Mouse (Mus musculus) midbrain, postnatal 0 days (tissue): ENCODE results near the gene Parp1. TPM values are rescaled to one million over a fixed set of nuclear protein-coding genes. Genes with fewer than 3 reads are reported as not detected.

Experiments used
- ATAC-seq: fragments of 200-750 bp; cut with Nextera tagmentation; 2 replicates; pipeline ENCODE4 v1.8.0; 2017; ENCODE audit warnings: moderate number of reproducible peaks, mild to moderate bottlenecking, moderate TSS enrichment, moderate library complexity; ENCODE audit not compliant: low FRiP score
- DNase-seq: peaks from one replicate; pipeline ENCODE4 v3.0.0-alpha.2; 2015; ENCODE audit warnings: low spot score
- H3K27ac ChIP-seq: fragments of 300-500 bp; sonication (generic); 2 replicates; pipeline ENCODE4 v1.5.1; 2014; ENCODE audit warnings: low read depth, mild to moderate bottlenecking, low read length, mixed read lengths
- H3K27me3 ChIP-seq: fragments of 300-500 bp; sonication (generic); 2 replicates; pipeline ENCODE4 v1.6.1; 2014; ENCODE audit warnings: low read length, control low read depth, mixed read lengths; ENCODE audit not compliant: insufficient read depth
- H3K36me3 ChIP-seq: fragments of 300-500 bp; sonication (generic); 2 replicates; pipeline ENCODE4 v1.6.1; 2014; ENCODE audit warnings: low read length, control low read depth, mixed read lengths; ENCODE audit not compliant: insufficient read depth
- H3K4me1 ChIP-seq: fragments of 300-500 bp; sonication (generic); 2 replicates; pipeline ENCODE4 v1.6.1; 2014; ENCODE audit warnings: mild to moderate bottlenecking, control low read depth, antibody characterized with exemption, low read length, mixed read lengths; ENCODE audit not compliant: insufficient read depth
- H3K4me2 ChIP-seq: fragments of 300-500 bp; sonication (generic); 2 replicates; pipeline ENCODE4 v1.6.1; 2014; ENCODE audit warnings: low read depth, mild to moderate bottlenecking, low read length, mixed read lengths; ENCODE audit not compliant: poor library complexity, severe bottlenecking
- H3K4me3 ChIP-seq: fragments of 300-500 bp; sonication (generic); 2 replicates; pipeline ENCODE4 v1.5.1; 2014; ENCODE audit warnings: low read depth, mild to moderate bottlenecking, low read length, moderate library complexity
- H3K9ac ChIP-seq: fragments of 300-500 bp; sonication (generic); replicated peaks from 2 replicates; pipeline ENCODE4 v1.6.1; 2014; ENCODE audit warnings: mild to moderate bottlenecking, low read length, moderate library complexity, mixed read lengths; ENCODE audit not compliant: poor library complexity, severe bottlenecking
- H3K9me3 ChIP-seq: fragments of 300-500 bp; sonication (generic); 2 replicates; pipeline ENCODE4 v1.6.1; 2016; ENCODE audit warnings: low read length, control low read depth
- CTCF ChIP-seq: IDR thresholded peaks from 2 replicates; pipeline ENCODE4 v1.5.1; 2016; ENCODE audit warnings: antibody characterized with exemption, mild to moderate bottlenecking
- WGBS: fragments of 180-500 bp; shearing (Covaris S2); extraction: QIAGEN DNeasy Blood & Tissue Kit; methylation state at CpG from one replicate; pipeline ENCODE4 v1.1.7; 2014; 5-methylcytosine and 5-hydroxymethylcytosine counted together
- polyA plus RNA-seq: library from polyadenylated mRNA; unstranded; fragments of >200 nt; fragmentation: Nextera tagmentation; extraction: Ambion mirVana; gene quantifications from 2 replicates; pipeline ENCODE4 v1.2.1, GENCODE M21; 2015
- total RNA-seq: library from RNA; depleted of rRNA; stranded (reverse); fragments of >200 nt; gene quantifications from 2 replicates; pipeline ENCODE4 v1.2.3, GENCODE M21; 2014

Parp1 gene
- total and polyA plus RNA-seq, 2 experiments from 2014 or later = 43.0 to 66.3 TPM

DNA sequence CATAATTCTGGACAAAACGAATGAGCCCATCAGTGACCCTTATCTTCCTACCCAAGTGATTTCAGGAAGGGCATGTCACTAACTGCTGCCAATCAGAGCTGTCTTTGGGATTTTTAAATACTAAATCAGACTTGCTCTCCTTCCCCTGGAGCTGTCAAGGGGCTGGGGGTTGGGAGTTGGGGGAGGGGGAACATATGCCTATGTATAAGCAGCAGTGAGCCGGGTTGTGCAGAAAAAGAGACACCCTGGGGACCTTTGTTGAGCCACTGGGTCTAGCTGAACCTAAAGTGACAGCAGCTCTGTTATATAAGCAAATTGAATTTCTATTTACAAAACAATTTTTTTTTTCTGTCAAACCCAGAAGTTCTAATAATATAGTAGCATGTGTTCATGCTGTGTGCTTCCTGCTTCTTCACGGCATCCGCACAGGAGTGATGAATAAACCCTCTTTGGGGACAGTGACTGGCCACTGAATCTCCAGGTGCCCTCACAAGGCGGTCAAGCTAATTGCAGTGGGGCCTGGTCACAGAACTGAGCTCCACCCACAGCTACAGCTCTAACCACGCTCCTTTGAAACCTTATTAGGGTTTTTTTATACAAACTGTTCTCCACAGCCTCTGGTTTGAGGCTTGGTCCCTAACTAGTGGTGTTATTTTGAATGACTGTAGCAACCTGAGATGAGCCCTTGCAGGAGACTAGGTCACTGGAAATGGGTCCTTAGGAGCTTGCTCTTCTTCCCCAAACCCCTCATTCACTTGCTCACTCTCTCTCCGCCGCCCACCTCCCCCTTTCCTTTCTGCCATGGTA, 38.1 kb upstream of the Parp1 start:
- Histone ChIP-seq H3K27me3 (no peaks in the 10 kb centered on the region), H3K4me2 (no peak overlapping the region), H3K4me1 (no peaks in the 10 kb centered on the region), H3K36me3 (no peaks in the 10 kb centered on the region), H3K9me3 (no peaks in the 10 kb centered on the region), H3K9ac (no peak overlapping the region), H3K27ac (no peak overlapping the region), H3K4me3 (no peak overlapping the region)
- TF ChIP-seq CTCF = no peak
- 63% methylated on average over 8 of the region's 8 CpGs for WGBS
- ATAC-seq (no peak), DNase-seq (no peak)

DNA sequence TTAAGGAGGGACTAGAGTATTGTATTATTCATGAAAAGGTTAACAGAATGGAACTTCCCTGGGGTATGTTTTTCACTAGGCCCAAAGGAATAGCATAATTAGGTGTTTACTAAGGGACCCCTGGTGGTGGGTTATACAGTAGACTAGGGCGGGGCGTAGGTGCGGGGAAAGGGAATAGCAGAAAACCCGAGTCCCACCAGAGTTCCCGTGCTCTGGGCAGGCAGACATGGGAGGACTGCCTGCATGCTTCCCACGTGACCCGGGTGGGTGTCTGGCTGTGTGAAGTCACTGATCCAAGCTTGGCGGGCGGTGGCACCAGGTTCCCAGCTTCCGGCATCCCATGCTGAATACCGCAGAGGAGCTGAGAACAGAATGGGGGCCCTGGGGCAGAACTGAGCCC, 36.1 kb upstream of the Parp1 start:
- Histone ChIP-seq H3K36me3 (no peaks in the 10 kb centered on the region), H3K9me3 (no peaks in the 10 kb centered on the region), H3K27me3 (no peaks in the 10 kb centered on the region), H3K27ac (no peak overlapping the region), H3K4me1 (no peaks in the 10 kb centered on the region), H3K4me2 (no peak overlapping the region), H3K9ac (no peak overlapping the region), H3K4me3 (no peak overlapping the region)
- no peak for DNase-seq
- WGBS = 95% methylated on average over 11 of the region's 11 CpGs
- no peak for ATAC-seq
- no peak for TF ChIP-seq CTCF

DNA sequence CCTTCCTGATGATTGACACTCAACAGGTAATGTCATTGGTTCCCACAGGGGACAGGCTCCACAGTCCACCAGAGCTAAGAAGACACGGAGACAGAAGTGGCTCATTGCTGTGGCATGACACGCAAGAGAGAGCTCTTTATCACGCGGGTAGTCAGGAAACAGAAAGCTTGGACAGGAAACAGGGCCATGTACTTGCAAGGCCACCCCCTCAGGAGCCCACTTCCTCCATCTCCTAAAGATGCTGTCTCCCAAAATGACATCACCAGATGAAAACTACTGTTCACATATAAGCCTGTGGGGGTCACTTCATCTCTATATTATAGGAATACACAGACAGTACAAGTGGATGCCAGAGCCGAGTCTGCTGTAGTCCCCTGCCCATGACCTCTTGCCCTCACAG, 32.0 kb upstream of the Parp1 start:
- no peak for DNase-seq
- H3K27ac ChIP-seq = no peak overlapping the region
- no peak overlapping the region for H3K9ac ChIP-seq
- no peak for ATAC-seq
- no peaks in the 10 kb centered on the region for H3K27me3 ChIP-seq
- WGBS = 64% methylated on average over 5 of the region's 5 CpGs
- H3K36me3 ChIP-seq = no peaks in the 10 kb centered on the region
- no peak overlapping the region for H3K4me3 ChIP-seq
- no peak overlapping the region for H3K4me2 ChIP-seq
- no peaks in the 10 kb centered on the region for H3K9me3 ChIP-seq
- no peak for TF ChIP-seq CTCF
- H3K4me1 ChIP-seq = no peaks in the 10 kb centered on the region

DNA sequence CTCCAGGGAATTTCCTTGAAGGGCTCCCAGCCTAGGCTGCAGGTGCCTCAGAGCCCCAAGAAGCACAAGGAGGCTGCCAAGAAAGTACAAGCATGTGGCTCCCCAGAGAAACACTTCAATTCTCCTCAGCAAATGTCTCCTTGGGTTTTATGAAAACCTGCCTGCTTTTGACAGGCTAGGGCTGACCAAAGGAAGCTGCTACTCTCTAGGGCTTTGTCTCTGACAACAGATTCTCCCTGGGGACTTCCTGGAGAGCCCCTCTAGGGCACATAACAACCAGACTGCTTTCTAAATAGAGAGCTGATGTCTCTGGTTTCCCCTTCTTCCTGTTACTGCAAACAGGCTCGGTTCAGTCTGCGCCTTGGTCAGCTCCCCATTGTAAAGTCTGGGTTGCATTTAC, 27.5 kb upstream of the Parp1 start:
- H3K27me3 ChIP-seq = no peaks in the 10 kb centered on the region
- WGBS = 51% methylated on average over 2 of the region's 2 CpGs
- ATAC-seq (no peak), DNase-seq (no peak)
- H3K9me3 ChIP-seq = no peaks in the 10 kb centered on the region
- H3K9ac ChIP-seq = no peak overlapping the region
- no peak overlapping the region for H3K4me2 ChIP-seq
- 0 out of 2 replicates have a peak, but pooled peaks cover 2% of the 10 kb centered on the region for H3K4me1 ChIP-seq
- H3K27ac ChIP-seq = 0 out of 2 replicates have a peak overlapping the region, but pooled peaks have one; percentile 44
- TF ChIP-seq CTCF = no peak
- H3K4me3 ChIP-seq = no peak overlapping the region
- no peaks in the 10 kb centered on the region for H3K36me3 ChIP-seq

DNA sequence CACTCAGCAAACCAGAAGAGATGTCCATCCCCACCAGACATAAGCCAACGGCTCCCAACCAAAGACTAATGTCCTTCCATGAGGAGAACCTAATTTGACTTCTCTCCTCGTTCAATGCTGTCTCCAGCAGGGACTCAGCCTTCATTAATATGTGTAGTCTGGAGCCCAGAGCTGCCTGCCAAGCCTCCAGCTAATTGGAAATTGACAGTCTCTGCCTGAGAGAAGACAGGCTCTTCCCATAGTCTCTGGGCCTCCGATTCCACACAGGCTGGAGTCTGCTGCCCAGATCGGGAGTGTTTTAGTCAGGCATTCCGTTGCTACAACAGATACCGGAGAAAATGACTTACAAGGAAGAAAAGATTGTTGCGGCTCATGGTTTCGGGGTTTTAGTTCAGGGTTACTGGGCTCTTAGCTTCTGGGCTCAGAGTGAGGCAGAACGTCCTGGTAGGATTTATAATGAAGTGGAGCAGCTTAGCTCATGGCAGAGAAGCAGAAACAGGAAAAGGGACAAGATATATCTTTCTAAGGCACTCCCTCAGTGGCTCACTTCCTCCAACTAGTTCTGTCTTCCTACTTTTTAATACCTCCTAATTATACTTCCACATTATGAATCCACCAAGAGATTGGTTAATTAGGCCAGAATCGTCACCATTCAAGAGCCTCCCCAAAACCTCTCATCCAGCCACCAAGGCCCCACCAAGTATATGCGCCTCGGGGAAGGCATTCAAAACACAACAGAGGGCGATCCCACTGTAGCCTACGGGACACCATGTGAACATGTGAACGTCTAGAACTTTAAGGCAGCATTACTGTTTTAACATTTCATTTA, 26.6 kb upstream of the Parp1 start:
- Histone ChIP-seq H3K9ac (no peak overlapping the region), H3K27ac (peak overlapping the region; percentile 44; the same call in 1 of the 2 replicates), H3K36me3 (no peaks in the 10 kb centered on the region), H3K4me3 (no peak overlapping the region), H3K27me3 (no peaks in the 10 kb centered on the region), H3K4me2 (no peak overlapping the region), H3K9me3 (no peaks in the 10 kb centered on the region), H3K4me1 (0 out of 2 replicates have a peak, but pooled peaks cover 2% of the 10 kb centered on the region)
- TF ChIP-seq CTCF = no peak
- 61% methylated on average over 15 of the region's 15 CpGs for WGBS
- ATAC-seq (peak; percentile 70; the same call in 1 of the 2 replicates), DNase-seq (peak; percentile 66)
